Mouse (Mus musculus) forebrain, embryonic 13.5 days (tissue): ENCODE results near the gene Olfr20. TPM values are rescaled to one million over a fixed set of nuclear protein-coding genes. Genes with fewer than 3 reads are reported as not detected.
"Not testable (repeated sequence)": the region's sequence is repeated elsewhere in the genome, so short reads cannot be mapped to it uniquely, and the experiment has no call there.

ENCODE experiments used
- ATAC-seq: fragments of 200-750 bp; cut with Nextera tagmentation; 2 replicates; pipeline ENCODE4 v1.8.0; 2017
- H3K27ac ChIP-seq: fragments of 300-500 bp; sonication (generic); 2 replicates; pipeline ENCODE4 v1.5.1; 2015; ENCODE audit warnings: inconsistent platforms, mild to moderate bottlenecking, moderate library complexity
- H3K27me3 ChIP-seq: fragments of 300-500 bp; sonication (generic); 2 replicates; pipeline ENCODE4 v1.6.1; 2015; ENCODE audit warnings: mild to moderate bottlenecking, inconsistent platforms
- H3K36me3 ChIP-seq: fragments of 300-500 bp; sonication (generic); 2 replicates; pipeline ENCODE4 v1.6.1; 2015; ENCODE audit warnings: mild to moderate bottlenecking, inconsistent platforms; ENCODE audit not compliant: poor library complexity, severe bottlenecking
- H3K4me1 ChIP-seq: fragments of 300-500 bp; sonication (generic); 2 replicates; pipeline ENCODE4 v1.6.1; 2015; ENCODE audit warnings: inconsistent platforms
- H3K4me2 ChIP-seq: fragments of 300-500 bp; sonication (generic); 2 replicates; pipeline ENCODE4 v1.6.1; 2015; ENCODE audit warnings: inconsistent platforms, mild to moderate bottlenecking, moderate library complexity
- H3K4me3 ChIP-seq: fragments of 300-500 bp; sonication (generic); 2 replicates; pipeline ENCODE4 v1.5.1; 2015; ENCODE audit warnings: mild to moderate bottlenecking, inconsistent platforms
- H3K9ac ChIP-seq: fragments of 300-500 bp; sonication (generic); 2 replicates; pipeline ENCODE4 v1.6.1; 2015; ENCODE audit warnings: mild to moderate bottlenecking, inconsistent platforms
- H3K9me3 ChIP-seq: fragments of 300-500 bp; sonication (generic); replicated peaks from 2 replicates; pipeline ENCODE4 v1.6.1; 2016; ENCODE audit warnings: inconsistent platforms
- WGBS: fragments of 180-500 bp; shearing (Covaris S2); methylation state at CpG from one replicate; pipeline ENCODE4 v1.1.7; 2015; 5-methylcytosine and 5-hydroxymethylcytosine counted together
- polyA plus RNA-seq: library from polyadenylated mRNA; unstranded; fragments of >200 nt; fragmentation: Nextera tagmentation; extraction: Ambion mirVana; gene quantifications from 2 replicates; pipeline ENCODE4 v1.2.1, GENCODE M21; 2015

The Olfr20 gene
- not detected in 2 replicates for polyA plus RNA-seq

DNA sequence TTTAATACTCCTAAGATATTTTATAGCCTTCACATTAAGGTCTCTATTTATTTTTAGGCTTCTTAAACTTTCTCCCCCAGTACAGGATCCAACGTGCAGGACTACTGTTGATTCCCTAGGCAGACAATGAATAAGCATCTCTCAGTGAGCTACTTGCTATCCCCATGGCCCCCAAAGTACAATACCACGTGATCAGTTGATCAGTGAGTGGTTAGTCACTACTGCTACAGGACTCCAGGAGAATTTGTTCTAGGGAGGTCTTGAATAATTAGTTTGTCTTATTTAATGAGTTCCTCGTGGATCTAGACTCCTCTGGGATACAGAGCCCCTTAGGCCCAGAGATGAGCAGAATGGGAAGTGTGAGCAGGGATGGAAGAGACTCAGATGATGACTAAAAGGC lies at the start of gene Olfr20:
Gene Olfr20 (plus strand): TSS at position 301 of the 400 bp plus-strand sequence.
- Histone ChIP-seq H3K27me3 (no peaks in the 10 kb centered on the region), H3K36me3 (no peaks in the 10 kb centered on the region), H3K4me3 (no peak within 1 kb of the TSS), H3K4me2 (no peak within 1 kb of the TSS), H3K27ac (no peak within 1 kb of the TSS), H3K4me1 (no peaks in the 10 kb centered on the region), H3K9me3 (no peaks in the 10 kb centered on the region), H3K9ac (no peak within 1 kb of the TSS)
- ATAC-seq = no peak
- 47% methylated on average over 3 of the region's 3 CpGs for WGBS

DNA sequence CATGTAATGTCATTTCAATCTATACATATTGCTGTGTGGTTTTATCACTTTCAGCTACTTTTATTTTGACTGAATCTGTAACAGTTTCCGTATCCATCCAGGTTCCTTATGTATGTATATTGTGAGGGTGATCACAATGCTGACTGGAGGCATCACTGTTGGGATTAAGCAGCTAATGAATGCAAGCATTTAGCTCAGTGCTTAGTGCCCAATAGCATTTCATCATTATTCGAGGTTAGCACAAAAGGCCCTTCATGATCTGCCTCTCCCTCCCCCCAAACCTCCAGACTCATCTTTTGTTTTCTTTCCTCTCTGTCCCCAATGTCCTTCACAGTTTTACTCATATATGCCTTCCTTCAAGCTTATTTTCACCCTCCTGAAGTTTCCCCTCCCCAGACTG lies 47.5 kb upstream of the Olfr20 start:
- Histone ChIP-seq H3K9me3 (no peaks in the 10 kb centered on the region), H3K4me2 (no peak overlapping the region), H3K9ac (no peak overlapping the region), H3K36me3 (no peaks in the 10 kb centered on the region), H3K4me1 (peaks cover 6% of the 10 kb centered on the region), H3K27me3 (no peaks in the 10 kb centered on the region), H3K27ac (no peak overlapping the region), H3K4me3 (no peak overlapping the region)
- no peak for ATAC-seq
- 8% methylated on average over 2 of the region's 2 CpGs for WGBS

DNA sequence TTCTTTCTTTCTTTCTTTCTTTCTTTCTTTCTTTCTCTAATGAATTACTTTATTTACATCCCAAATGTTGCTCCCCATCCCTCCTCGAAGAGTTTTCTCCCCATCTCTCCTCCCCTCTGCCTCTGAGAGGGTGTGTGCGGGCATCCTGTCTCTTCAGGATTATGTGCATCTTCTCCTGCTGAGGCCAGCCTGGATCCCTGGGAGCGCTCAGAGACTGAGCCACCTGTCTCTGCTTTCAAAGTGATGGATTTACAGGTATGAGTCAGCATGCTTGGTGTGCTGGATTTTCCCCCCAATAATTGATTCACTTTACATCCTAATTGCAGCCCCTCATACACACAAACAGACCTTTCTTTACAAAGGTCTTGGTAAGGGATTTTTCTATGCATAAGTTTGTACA lies 34.6 kb upstream of the Olfr20 start:
- Histone ChIP-seq H3K9ac (no peak overlapping the region), H3K4me1 (no peaks in the 10 kb centered on the region), H3K4me2 (no peak overlapping the region), H3K9me3 (no peaks in the 10 kb centered on the region), H3K4me3 (no peak overlapping the region), H3K27me3 (no peaks in the 10 kb centered on the region), H3K36me3 (no peaks in the 10 kb centered on the region), H3K27ac (no peak overlapping the region)
- no peak for ATAC-seq
- WGBS = 41% methylated on average over 3 of the region's 3 CpGs

DNA sequence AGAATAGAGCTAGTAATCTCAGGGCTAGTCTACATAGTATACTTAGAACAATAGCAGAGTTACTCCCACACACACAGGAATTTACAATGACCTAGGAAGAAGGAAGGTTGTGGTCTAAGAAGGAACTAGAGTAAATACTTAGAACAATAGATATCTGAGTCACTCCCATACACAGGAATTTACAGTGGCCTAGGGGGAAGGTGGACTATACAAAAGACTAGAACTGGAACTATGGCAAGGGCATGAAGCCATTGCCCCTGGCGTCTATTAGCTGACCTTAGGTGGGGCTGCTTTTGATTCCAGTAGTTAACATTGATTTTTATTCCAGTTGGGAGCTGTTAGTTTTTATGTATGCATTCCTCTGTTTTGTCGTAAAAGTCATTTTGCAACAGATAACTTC lies 32.0 kb upstream of the Olfr20 start:
- H3K27ac ChIP-seq, H3K4me1 ChIP-seq, H3K4me3 ChIP-seq, H3K9ac ChIP-seq, H3K36me3 ChIP-seq, ATAC-seq, H3K9me3 ChIP-seq, H3K4me2 ChIP-seq, H3K27me3 ChIP-seq: not testable (repeated sequence)
- WGBS = 88% methylated on average over 2 of the region's 2 CpGs

DNA sequence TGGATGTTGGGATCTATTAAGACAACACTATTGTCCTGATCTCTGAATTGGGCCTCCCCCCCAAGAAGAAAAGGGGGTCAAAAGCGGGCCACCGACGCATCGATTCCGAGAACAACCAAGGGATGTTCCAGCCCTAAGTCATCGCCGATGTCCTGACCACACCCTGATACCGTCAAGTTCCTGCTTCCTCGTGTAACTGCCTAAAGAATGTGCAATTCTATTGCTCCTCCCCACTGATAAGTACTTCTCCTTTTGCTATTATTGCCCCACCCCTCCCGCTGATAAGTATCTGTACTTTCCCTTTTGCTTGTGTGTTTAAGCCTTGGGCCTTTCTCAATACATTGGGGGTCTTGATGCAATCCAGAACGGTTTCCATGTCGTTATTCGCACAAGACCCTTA lies 29.5 kb upstream of the Olfr20 start:
- H3K9ac ChIP-seq, H3K4me3 ChIP-seq, ATAC-seq, H3K27ac ChIP-seq, H3K27me3 ChIP-seq, H3K36me3 ChIP-seq, H3K9me3 ChIP-seq, H3K4me2 ChIP-seq, H3K4me1 ChIP-seq: not testable (repeated sequence)
- WGBS = 95% methylated on average over 13 of the region's 13 CpGs

DNA sequence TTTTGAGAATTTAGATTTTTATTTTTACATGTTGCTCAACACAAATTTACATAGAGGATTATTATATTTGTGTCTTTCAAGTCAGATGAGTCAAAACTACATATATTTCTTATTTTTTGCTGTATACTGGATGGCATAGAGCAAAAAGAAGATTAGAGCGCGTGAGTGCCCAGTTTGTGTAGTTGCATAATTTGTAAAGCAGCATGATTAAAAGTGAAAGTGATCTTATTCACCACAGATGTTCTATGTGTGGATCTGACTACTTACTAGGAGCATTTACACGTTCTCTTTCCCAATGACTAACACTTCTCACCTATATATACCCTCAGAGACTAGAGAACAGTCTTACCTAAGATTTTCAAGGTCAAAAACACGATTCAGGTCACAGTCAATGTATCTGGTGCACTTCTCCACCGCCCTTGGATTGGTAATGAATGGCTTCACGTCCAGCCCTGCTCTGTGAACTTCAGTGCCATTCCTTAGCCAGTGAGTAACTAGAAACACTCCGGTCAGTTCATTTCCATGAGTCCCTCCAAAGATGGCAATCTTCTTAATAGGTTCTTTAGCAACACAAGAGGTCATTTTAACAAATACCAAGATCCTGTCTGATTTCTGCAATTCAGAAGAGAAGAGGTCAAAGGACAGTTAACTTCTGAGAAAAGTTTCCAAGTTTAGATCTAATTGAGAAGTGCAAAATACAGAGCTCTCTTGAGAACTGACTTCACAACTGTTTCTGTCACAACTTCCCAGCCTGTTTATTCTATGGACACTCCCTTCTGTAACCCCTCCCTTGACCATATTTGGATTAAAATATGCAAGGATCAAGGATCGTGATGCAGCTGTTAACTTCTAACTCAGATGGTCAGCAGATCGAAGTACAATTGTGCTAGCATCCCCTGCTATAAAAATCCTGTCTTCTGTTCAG lies 26.4 kb upstream of the Olfr20 start:
- Histone ChIP-seq H3K4me2 (no peak overlapping the region), H3K9me3 (no peaks in the 10 kb centered on the region), H3K27ac (no peak overlapping the region), H3K4me1 (no peaks in the 10 kb centered on the region), H3K27me3 (no peaks in the 10 kb centered on the region), H3K4me3 (no peak overlapping the region), H3K36me3 (no peaks in the 10 kb centered on the region), H3K9ac (no peak overlapping the region)
- WGBS = 76% methylated on average over 9 of the region's 9 CpGs
- no peak for ATAC-seq

DNA sequence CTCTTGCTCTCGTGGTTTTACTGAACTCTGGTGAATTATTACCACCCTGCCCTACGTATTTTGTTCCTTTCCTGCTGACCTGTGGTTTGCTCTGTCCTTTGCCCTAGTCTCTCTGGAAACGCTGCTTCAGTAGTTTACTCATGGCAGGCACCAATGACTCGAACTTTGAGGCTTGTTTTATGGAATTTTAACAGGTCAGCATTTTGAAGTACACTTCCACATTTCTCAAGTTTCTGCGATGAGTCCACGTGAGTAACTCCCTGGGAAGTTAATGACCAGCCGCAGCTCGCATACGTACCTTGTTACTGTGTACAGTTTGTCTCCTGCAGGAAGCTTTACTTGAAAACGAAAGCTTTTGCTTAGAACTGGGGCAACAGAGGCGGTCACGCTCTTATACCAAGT lies 24.1 kb upstream of the Olfr20 start:
- WGBS = 78% methylated on average over 12 of the region's 12 CpGs
- Histone ChIP-seq H3K4me2 (no peak overlapping the region), H3K27ac (no peak overlapping the region), H3K27me3 (no peaks in the 10 kb centered on the region), H3K36me3 (no peaks in the 10 kb centered on the region), H3K9ac (no peak overlapping the region), H3K4me1 (no peaks in the 10 kb centered on the region), H3K4me3 (no peak overlapping the region), H3K9me3 (0 out of 2 replicates have a peak, but pooled peaks cover 5% of the 10 kb centered on the region)
- ATAC-seq = no peak

DNA sequence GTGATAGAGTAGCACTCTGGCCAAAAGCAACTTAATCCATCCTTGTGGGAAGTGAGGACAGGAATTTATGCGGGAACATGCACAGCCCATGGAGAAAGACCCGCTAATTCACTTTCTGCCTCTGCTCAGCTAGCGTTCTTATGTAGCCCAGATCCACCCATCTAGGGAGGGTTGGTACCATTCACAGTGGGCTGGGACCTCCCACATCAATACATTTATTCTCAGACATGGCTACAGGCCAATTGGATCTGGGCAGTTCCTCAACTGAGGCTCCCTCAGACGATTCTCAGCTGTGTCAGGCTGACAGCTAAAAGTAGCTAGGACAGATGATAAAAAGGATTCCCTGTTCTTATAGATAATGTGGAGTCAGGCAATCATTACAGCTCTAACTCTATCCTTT lies 23.2 kb upstream of the Olfr20 start:
- 84% methylated on average over 4 of the region's 4 CpGs for WGBS
- H3K36me3 ChIP-seq = no peaks in the 10 kb centered on the region
- no peak overlapping the region for H3K27ac ChIP-seq
- no peak overlapping the region for H3K4me3 ChIP-seq
- H3K9ac ChIP-seq = no peak overlapping the region
- 0 out of 2 replicates have a peak, but pooled peaks cover 5% of the 10 kb centered on the region for H3K9me3 ChIP-seq
- no peaks in the 10 kb centered on the region for H3K4me1 ChIP-seq
- H3K27me3 ChIP-seq = no peaks in the 10 kb centered on the region
- no peak overlapping the region for H3K4me2 ChIP-seq
- ATAC-seq = no peak

DNA sequence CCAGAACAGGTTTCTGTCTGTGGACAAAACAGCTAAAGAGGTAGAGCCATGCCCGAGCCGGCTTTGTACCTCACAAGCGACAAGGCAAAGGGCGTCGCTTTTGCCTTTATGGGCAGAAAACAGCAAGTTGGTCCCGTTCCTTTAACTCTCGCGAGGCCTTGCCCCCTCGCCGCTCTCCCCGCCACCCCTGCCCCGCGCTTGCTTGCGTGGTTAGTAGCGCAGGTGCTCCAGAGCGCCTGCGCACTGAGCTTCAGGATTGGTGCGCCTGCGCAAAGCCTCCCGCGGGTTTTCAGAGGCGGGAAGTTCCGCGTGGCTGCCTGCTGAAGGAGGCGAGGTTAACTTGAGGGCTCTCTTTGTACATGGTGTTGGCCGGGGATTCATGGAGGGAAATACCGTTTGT lies 21.1 kb upstream of the Olfr20 start, which contains the start of the genes Aspa, Gm49340 and Spata22:
Gene Aspa (minus strand): TSS at position 155 of the 400 bp plus-strand sequence.
Gene Gm49340 (plus strand): TSS at position 300 of the 400 bp plus-strand sequence.
Gene Spata22 (plus strand): TSS at position 300 of the 400 bp plus-strand sequence.
- WGBS = 83% methylated on average over 27 of the region's 27 CpGs
- no peaks in the 10 kb centered on the region for H3K4me1 ChIP-seq

DNA sequence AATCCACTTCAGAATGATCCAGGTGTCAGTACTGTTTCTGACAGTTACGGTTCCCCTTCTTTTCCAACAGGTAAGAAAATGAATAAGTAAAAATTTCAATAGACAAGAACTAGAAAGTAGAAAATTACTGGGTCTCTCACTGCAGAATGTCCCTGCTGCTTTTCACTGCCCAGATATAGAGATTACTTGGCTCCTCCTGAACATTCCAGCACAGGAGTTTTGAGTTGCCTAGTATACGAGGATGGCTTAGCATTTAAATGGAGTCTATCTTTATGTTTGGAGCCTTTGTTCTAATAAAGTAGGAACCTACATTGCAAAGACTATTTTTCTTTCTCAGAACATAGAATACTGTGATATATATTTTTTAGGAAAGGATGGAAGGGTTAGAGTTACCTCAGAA lies 17.2 kb upstream of the Olfr20 start:
- Histone ChIP-seq H3K36me3 (no peaks in the 10 kb centered on the region), H3K27ac (no peak overlapping the region), H3K9ac (no peak overlapping the region), H3K4me2 (no peak overlapping the region), H3K4me3 (no peak overlapping the region), H3K9me3 (0 out of 2 replicates have a peak, but pooled peaks cover 5% of the 10 kb centered on the region), H3K4me1 (no peaks in the 10 kb centered on the region), H3K27me3 (no peaks in the 10 kb centered on the region)
- ATAC-seq = no peak
- whole genome bisulfite sequencing = 76% methylated on average over 2 of the region's 2 CpGs

More for the DNA sequence above, 21.1 kb upstream of the Olfr20 start, which contains the start of the genes Aspa, Gm49340 and Spata22:
- H3K27me3 ChIP-seq = no peaks in the 10 kb centered on the region
- no peak within 1 kb of the TSS for H3K27ac ChIP-seq
- H3K9ac ChIP-seq = no peak within 1 kb of the TSS
- no peaks in the 10 kb centered on the region for H3K36me3 ChIP-seq
- no peak for ATAC-seq
- H3K9me3 ChIP-seq = 0 out of 2 replicates have a peak, but pooled peaks cover 5% of the 10 kb centered on the region
- no peak within 1 kb of the TSS for H3K4me2 ChIP-seq
- no peak within 1 kb of the TSS for H3K4me3 ChIP-seq

DNA sequence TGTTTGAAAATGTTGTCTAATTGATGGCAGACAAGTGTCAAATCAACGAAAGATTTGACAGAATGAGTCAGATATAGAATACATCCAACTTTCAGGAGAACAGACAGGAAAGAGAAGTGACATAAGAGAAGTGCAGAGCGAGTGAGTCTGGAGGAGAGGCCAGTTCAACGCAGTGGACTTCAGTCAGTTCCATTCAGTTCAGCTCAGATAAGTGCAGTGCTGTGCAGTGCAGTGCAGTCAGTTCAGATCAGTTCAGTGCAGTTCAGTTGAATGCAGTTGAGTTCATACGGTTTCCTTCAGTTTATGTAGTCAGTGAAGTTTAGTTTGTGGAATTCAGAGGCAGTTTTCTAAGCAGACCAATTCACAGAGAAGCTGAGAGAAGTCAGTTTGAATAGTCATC lies 13.7 kb upstream of the Olfr20 start:
- H3K27me3 ChIP-seq = no peaks in the 10 kb centered on the region
- no peak for ATAC-seq
- H3K9ac ChIP-seq = no peak overlapping the region
- no peak overlapping the region for H3K4me2 ChIP-seq
- no peak overlapping the region for H3K27ac ChIP-seq
- no peaks in the 10 kb centered on the region for H3K9me3 ChIP-seq
- no peaks in the 10 kb centered on the region for H3K4me1 ChIP-seq
- 83% methylated on average over 4 of the region's 4 CpGs for WGBS
- H3K4me3 ChIP-seq = no peak overlapping the region
- no peaks in the 10 kb centered on the region for H3K36me3 ChIP-seq

DNA sequence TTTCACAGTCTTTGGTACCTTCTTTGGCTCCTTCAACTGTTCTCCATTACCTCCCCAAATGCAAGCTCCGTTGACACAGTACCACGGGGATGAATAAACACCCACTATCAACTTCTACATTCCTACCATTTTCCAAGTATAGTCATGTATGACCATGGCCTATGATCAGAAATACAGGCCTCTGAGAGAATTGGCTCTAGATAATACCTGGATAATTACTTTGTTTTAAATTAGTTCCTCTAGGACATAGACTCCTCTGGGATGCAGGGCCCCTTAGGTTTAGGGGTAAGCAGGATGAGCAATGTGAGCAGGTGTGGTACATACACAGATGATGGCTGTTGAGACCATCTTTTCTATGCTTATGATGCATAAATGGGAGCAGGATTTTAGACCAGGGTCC lies 20.4 kb downstream of the Olfr20 start, which contains the start of gene Olfr376:
Gene Olfr376 (plus strand): TSS at position 301 of the 400 bp plus-strand sequence.
- Histone ChIP-seq H3K9ac (no peak within 1 kb of the TSS), H3K9me3 (no peaks in the 10 kb centered on the region), H3K4me1 (no peaks in the 10 kb centered on the region), H3K4me2 (no peak within 1 kb of the TSS), H3K27ac (no peak within 1 kb of the TSS), H3K4me3 (no peak within 1 kb of the TSS), H3K27me3 (no peaks in the 10 kb centered on the region), H3K36me3 (no peaks in the 10 kb centered on the region)
- WGBS = 84% methylated on average over 2 of the region's 2 CpGs
- no peak for ATAC-seq
